Mouse (Mus musculus): ENCODE measurements at regions not wholly inside any gene's neighbourhood (a gene's known extent, or its start where the extent isn't known, plus 50 kb on each side); places are given as distances from the start of the nearest gene placed in this dataset.

DNA sequence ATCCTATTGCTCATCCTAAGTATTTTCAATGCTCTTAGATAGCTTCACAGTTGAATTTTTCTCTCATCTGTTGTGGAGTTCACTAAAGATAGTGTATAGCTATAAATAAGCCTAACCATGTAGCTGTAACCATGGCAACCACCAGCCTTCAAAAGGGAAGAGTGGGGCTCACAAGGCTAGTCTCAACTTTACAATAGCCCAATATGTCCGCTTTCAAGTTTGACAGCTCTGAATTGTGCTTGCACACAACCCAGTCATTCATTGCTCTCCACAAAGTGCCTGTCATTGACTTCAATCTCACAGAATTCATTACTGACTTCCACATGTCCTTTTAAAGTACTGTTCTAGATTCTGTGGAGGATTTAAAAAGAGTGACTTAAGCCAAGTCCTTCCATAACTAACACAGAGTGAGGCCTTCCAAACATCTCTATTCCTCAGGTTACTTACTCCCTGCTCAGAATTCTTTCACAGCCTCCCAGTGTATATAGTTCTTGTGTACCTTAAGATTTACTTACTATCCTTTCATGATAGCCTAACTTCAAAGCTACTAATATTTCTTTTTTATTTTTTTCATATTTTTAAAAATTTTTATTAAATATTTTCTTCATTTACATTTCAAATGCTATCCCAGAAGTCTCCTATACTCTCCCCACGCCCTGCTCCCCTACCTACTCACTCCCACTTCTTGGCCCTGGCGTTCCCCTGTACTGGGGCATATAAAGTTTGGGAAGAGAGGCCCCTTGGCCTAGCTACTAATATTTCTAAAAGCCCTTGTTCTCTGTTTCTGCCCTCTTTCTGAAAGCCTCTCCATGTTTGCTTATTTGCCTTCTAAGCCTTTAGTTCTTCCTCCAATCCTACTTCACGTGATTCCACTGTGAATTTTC lies 134.3 kb upstream of the Plppr1 start:
- no peak overlapping the region for H3K9ac ChIP-seq (ENCODE audit: low read length)
- DNase-seq (ENCODE audit: low spot score, missing footprints) (peak; percentile 91), ATAC-seq (ENCODE audit: low FRiP score) (peak; percentile 94)
- H3K36me3 ChIP-seq (ENCODE audit: control insufficient read depth, insufficient read depth, low read length), result no peaks in the 10 kb centered on the region
- peaks cover 12% of the 10 kb centered on the region; the same call in 1 of the 2 replicates for H3K27me3 ChIP-seq (ENCODE audit: control insufficient read depth, insufficient read depth, low read length)
- no peak overlapping the region for H3K4me2 ChIP-seq
- no peak overlapping the region for H3K27ac ChIP-seq (ENCODE audit: low read depth, low read length)
- no peaks in the 10 kb centered on the region for H3K4me1 ChIP-seq (ENCODE audit: control insufficient read depth, insufficient read depth, low read length)
- WGBS, result 53% methylated on average over 4 of the region's 4 CpGs
- H3K9me3 ChIP-seq (ENCODE audit: control insufficient read depth, low read length), result no peaks in the 10 kb centered on the region
- no peak overlapping the region for H3K4me3 ChIP-seq (ENCODE audit: low read depth, low read length)

DNA sequence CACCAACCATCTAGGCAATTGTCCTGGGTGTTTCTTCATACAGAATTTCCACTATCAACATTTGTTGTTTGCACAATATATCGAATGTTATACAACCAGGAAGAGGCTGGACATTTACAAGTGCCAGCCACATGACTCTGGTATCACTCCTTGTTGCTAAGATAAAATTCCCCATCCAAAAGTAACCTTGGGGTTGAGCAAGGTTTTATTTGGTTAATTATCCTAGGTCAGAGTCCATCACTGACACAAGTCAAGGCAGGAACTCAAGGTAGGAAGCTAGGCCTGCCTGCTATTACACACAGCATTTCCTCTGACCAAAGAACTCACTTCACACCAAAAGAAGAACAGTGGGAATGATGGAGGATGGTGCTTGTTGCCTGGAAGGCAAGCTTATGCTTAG lies 120.7 kb upstream of the Plppr1 start:
- ATAC-seq (ENCODE audit: low FRiP score), result no peak
- 85% methylated on average over 1 of the region's 1 CpGs for WGBS
- H3K4me3 ChIP-seq (ENCODE audit: low read depth, low read length), result no peak overlapping the region

DNA sequence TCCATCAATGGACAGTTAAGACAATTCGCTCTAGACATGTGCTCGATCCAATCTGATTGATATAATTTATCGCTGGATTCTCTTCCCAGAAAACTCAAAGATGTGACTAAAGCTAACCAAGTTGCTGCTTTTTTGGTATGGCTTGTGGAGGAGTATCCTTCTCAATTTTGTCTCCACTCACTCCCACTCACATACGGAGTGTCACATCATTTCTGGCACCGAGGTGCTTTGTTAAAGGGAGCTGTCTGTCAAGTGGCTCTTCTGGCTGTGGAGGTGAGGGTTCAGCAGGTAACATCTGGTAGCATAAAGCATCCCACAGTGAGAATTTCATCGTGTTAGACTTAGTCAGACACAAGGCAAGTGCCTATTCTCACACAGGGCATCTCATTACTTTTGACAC lies 120.2 kb upstream of the Plppr1 start:
- H3K9me3 ChIP-seq (ENCODE audit: control insufficient read depth, low read length), result no peaks in the 10 kb centered on the region
- no peaks in the 10 kb centered on the region for H3K27me3 ChIP-seq (ENCODE audit: control insufficient read depth, insufficient read depth, low read length)
- no peak for DNase-seq (ENCODE audit: low spot score, missing footprints)
- H3K4me3 ChIP-seq (ENCODE audit: low read depth, low read length), result no peak overlapping the region
- H3K36me3 ChIP-seq (ENCODE audit: control insufficient read depth, insufficient read depth, low read length), result no peaks in the 10 kb centered on the region
- ATAC-seq (ENCODE audit: low FRiP score), result no peak
- no peak overlapping the region for H3K4me2 ChIP-seq
- H3K9ac ChIP-seq (ENCODE audit: low read length), result no peak overlapping the region
- WGBS, result 81% methylated on average over 6 of the region's 6 CpGs
- no peak overlapping the region for H3K27ac ChIP-seq (ENCODE audit: low read depth, low read length)
- H3K4me1 ChIP-seq (ENCODE audit: control insufficient read depth, insufficient read depth, low read length), result no peaks in the 10 kb centered on the region

More for the DNA sequence above, 120.7 kb upstream of the Plppr1 start:
- Histone ChIP-seq H3K9ac (ENCODE audit: low read length) (no peak overlapping the region), H3K9me3 (ENCODE audit: control insufficient read depth, low read length) (no peaks in the 10 kb centered on the region), H3K27ac (ENCODE audit: low read depth, low read length) (no peak overlapping the region), H3K36me3 (ENCODE audit: control insufficient read depth, insufficient read depth, low read length) (no peaks in the 10 kb centered on the region), H3K27me3 (ENCODE audit: control insufficient read depth, insufficient read depth, low read length) (no peaks in the 10 kb centered on the region), H3K4me2 (no peak overlapping the region), H3K4me1 (ENCODE audit: control insufficient read depth, insufficient read depth, low read length) (no peaks in the 10 kb centered on the region)
- DNase-seq (ENCODE audit: low spot score, missing footprints), result no peak

DNA sequence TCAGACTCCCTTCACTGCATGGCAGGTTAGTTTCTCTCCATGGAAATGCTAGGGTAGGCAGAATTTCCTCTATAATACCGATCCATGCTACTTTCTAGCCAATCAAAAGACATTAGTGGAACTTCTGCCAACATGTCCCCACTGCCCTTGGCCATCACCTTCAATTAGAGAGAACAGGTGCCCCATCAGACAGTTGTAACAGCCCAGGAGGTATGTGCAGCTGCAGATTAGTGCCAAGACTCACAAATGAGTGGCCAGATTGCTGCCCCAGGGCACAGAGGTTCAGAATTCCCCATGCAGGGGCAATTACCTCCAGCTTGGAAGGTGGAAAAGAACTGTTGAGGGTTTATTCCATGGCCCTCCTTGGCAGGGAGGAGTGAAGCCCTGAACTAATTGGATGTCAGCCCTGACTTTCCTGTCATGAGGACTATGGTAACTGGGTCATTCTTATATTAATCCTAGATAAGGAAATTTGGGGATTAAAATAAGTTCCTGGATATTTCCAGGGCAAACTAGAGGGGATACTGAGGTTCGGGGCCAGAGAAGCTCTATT lies 113.7 kb upstream of the Plppr1 start:
- Histone ChIP-seq H3K4me3 (ENCODE audit: low read depth, low read length) (no peak overlapping the region), H3K36me3 (ENCODE audit: control insufficient read depth, insufficient read depth, low read length) (no peaks in the 10 kb centered on the region), H3K27ac (ENCODE audit: low read depth, low read length) (no peak overlapping the region), H3K4me1 (ENCODE audit: control insufficient read depth, insufficient read depth, low read length) (no peaks in the 10 kb centered on the region), H3K9ac (ENCODE audit: low read length) (no peak overlapping the region), H3K27me3 (ENCODE audit: control insufficient read depth, insufficient read depth, low read length) (no peaks in the 10 kb centered on the region), H3K4me2 (no peak overlapping the region), H3K9me3 (ENCODE audit: control insufficient read depth, low read length) (no peaks in the 10 kb centered on the region)
- DNase-seq (ENCODE audit: low spot score, missing footprints), result no peak
- ATAC-seq (ENCODE audit: low FRiP score), result no peak
- WGBS, result 89% methylated on average over 2 of the region's 2 CpGs

DNA sequence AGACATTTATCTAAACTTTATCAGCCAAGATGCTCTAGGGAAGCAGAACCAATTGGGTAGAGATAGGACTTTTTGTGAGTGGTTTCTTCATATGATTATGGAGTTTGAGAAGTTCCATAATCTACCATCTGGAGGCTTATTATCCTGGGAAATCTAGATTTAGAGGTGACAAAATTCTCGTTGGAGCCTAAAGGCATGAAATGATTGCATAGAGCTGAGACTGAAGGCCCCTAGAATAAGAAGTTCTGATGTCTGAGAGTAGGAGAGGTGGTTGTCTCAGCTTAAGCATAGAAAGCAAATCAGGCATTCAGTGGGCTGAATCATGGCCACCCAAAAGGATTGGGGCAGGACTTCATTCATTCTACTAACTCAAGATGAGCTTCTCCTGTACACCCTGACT lies 106.1 kb upstream of the Plppr1 start:
- H3K36me3 ChIP-seq (ENCODE audit: control insufficient read depth, insufficient read depth, low read length), result no peaks in the 10 kb centered on the region
- WGBS, result 63% methylated on average over 1 of the region's 1 CpGs
- no peaks in the 10 kb centered on the region for H3K4me1 ChIP-seq (ENCODE audit: control insufficient read depth, insufficient read depth, low read length)
- no peaks in the 10 kb centered on the region for H3K27me3 ChIP-seq (ENCODE audit: control insufficient read depth, insufficient read depth, low read length)
- H3K9me3 ChIP-seq (ENCODE audit: control insufficient read depth, low read length), result no peaks in the 10 kb centered on the region
- H3K9ac ChIP-seq (ENCODE audit: low read length), result no peak overlapping the region
- DNase-seq (ENCODE audit: low spot score, missing footprints) (no peak), ATAC-seq (ENCODE audit: low FRiP score) (no peak)
- H3K4me3 ChIP-seq (ENCODE audit: low read depth, low read length), result no peak overlapping the region
- no peak overlapping the region for H3K4me2 ChIP-seq
- no peak overlapping the region for H3K27ac ChIP-seq (ENCODE audit: low read depth, low read length)

DNA sequence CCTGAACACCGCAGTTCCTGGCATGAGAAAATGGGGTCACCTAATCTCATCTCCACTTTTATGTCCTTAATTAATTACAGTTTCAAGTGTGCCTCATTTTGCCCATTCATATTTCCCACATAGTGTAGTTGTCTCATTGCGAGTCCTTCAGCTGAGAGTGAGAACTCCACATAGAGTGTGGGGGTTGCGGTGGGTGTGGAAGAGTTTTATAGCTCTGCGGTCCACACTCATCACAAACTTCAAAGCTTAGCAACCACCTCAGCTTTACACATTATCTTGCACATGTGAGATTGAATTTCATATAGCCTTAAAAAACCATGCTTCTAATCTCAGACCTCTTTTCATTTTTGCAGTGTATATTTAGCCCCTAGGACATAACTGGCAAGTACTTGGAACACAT lies 83.3 kb upstream of the Plppr1 start:
- H3K36me3 ChIP-seq (ENCODE audit: control insufficient read depth, insufficient read depth, low read length), result no peaks in the 10 kb centered on the region
- no peak overlapping the region for H3K27ac ChIP-seq (ENCODE audit: low read depth, low read length)
- H3K4me3 ChIP-seq (ENCODE audit: low read depth, low read length), result no peak overlapping the region
- no peaks in the 10 kb centered on the region for H3K4me1 ChIP-seq (ENCODE audit: control insufficient read depth, insufficient read depth, low read length)
- no peak overlapping the region for H3K4me2 ChIP-seq
- H3K9me3 ChIP-seq (ENCODE audit: control insufficient read depth, low read length), result no peaks in the 10 kb centered on the region
- DNase-seq (ENCODE audit: low spot score, missing footprints) (no peak), ATAC-seq (ENCODE audit: low FRiP score) (no peak)
- WGBS, result 92% methylated on average over 4 of the region's 4 CpGs
- H3K9ac ChIP-seq (ENCODE audit: low read length), result no peak overlapping the region
- H3K27me3 ChIP-seq (ENCODE audit: control insufficient read depth, insufficient read depth, low read length), result no peaks in the 10 kb centered on the region

DNA sequence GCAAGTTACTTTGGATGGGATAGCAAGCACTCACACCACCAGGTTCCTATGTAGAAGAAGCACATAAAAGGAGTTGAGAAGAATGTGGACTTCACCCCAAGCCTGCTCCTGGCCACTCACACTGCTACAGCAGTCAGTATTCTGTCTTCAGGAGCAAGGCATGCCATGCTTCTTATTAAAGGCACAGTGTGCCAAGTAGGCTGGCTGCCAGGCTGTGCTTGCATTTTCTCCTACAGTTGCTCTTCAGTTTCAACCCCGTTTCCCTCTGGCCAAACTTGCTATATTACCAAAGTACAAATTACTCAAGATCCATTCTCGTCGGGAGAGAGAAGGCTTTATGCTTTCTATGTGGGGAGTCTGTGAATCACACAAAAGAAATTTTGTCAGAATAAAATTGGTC lies 67.1 kb upstream of the Plppr1 start:
- no peak for ATAC-seq (ENCODE audit: low FRiP score)

More for the DNA sequence above, 67.1 kb upstream of the Plppr1 start:
- Histone ChIP-seq H3K9me3 (ENCODE audit: control insufficient read depth, low read length) (no peaks in the 10 kb centered on the region), H3K36me3 (ENCODE audit: control insufficient read depth, insufficient read depth, low read length) (no peaks in the 10 kb centered on the region), H3K4me1 (ENCODE audit: control insufficient read depth, insufficient read depth, low read length) (no peaks in the 10 kb centered on the region), H3K27ac (ENCODE audit: low read depth, low read length) (no peak overlapping the region), H3K9ac (ENCODE audit: low read length) (no peak overlapping the region), H3K4me3 (ENCODE audit: low read depth, low read length) (no peak overlapping the region), H3K4me2 (no peak overlapping the region), H3K27me3 (ENCODE audit: control insufficient read depth, insufficient read depth, low read length) (no peaks in the 10 kb centered on the region)
- DNase-seq (ENCODE audit: low spot score, missing footprints), result no peak
- WGBS, result 81% methylated on average over 3 of the region's 3 CpGs
